Mouse (Mus musculus): ENCODE results near the gene Prkce. TPM values are rescaled to one million over a fixed set of nuclear protein-coding genes. Genes with fewer than 3 reads are reported as not detected.
A peak's percentile ranks its signal among the peaks of the same experiment; 100 is the strongest.

Prkce gene
- polyA plus RNA-seq, 1 experiment, result 3.3 TPM

DNA sequence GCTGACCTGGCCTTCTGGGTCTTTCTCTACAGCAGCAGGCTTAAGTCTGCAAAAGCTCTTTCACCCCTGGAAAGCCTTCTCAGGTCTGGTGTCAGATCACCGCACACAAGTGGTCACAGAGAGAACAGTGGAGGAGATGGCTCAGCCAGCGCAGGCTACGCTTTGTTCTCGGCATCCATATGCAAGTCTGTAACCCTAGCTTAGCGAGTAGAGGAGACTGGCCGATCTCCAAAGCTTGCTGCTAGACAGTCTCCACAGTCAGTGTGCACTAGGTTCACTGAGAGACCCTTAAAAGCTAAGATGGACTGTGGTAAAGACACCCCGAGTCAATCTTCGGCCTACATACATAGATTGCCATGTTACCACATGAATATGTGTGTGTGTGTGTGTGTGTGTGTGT, 164.2 kb downstream of the Prkce start:
- Histone ChIP-seq H3K27ac (ENCODE audit: insufficient read depth, low read depth, low read length) (no peak overlapping the region), H3K27me3 (ENCODE audit: control insufficient read depth, insufficient read depth, low read length) (no peaks in the 10 kb centered on the region), H3K4me3 (ENCODE audit: low read depth, low read length) (no peak overlapping the region), H3K36me3 (ENCODE audit: control insufficient read depth, insufficient read depth, low read length) (no peaks in the 10 kb centered on the region), H3K4me1 (ENCODE audit: control insufficient read depth, insufficient read depth, insufficient read length, low read length) (peaks cover 29% of the 10 kb centered on the region; the same call in 1 of the 2 replicates)
- 93% methylated on average over 8 of the region's 8 CpGs for WGBS
- TF ChIP-seq POLR2A (IDR thresholded peaks at IDR 0.05; ENCODE audit: low read depth, low read length) (no peak), CTCF (IDR thresholded peaks at IDR 0.05; ENCODE audit: extremely low read depth, insufficient read length, insufficient replicate concordance, low read depth, low read length) (no peak)

DNA sequence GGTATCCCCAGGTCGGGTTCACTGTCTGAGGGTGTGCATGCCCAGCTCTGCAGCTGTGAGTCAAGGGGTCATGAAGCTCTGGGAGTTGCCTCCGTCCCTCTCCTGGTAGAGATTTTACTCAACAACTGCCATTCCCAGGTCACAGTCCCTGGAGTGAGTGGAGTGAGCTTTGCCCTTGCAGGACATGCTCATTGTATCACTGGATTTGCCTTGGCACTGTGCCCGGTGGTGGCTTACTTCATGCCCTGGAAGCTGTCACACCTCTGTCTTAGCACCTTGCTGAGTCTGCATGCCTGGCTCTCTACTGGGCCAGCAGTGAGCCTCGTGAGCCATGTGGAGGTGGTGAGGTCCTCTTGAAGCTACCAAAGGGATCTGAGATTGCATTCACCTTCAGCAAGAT, 167.4 kb downstream of the Prkce start:
- Histone ChIP-seq H3K4me3 (ENCODE audit: low read depth, low read length) (no peak overlapping the region), H3K4me1 (ENCODE audit: control insufficient read depth, insufficient read depth, insufficient read length, low read length) (peaks cover 24% of the 10 kb centered on the region; the same call in 1 of the 2 replicates), H3K27me3 (ENCODE audit: control insufficient read depth, insufficient read depth, low read length) (no peaks in the 10 kb centered on the region), H3K36me3 (ENCODE audit: control insufficient read depth, insufficient read depth, low read length) (no peaks in the 10 kb centered on the region), H3K27ac (ENCODE audit: insufficient read depth, low read depth, low read length) (peak overlapping the region; percentile 66; the same call in 1 of the 2 replicates)
- WGBS, result 28% methylated on average over 4 of the region's 4 CpGs
- TF ChIP-seq POLR2A (IDR thresholded peaks at IDR 0.05; ENCODE audit: low read depth, low read length), result no peak
- TF ChIP-seq CTCF (IDR thresholded peaks at IDR 0.05; ENCODE audit: extremely low read depth, insufficient read length, insufficient replicate concordance, low read depth, low read length), result no peak

DNA sequence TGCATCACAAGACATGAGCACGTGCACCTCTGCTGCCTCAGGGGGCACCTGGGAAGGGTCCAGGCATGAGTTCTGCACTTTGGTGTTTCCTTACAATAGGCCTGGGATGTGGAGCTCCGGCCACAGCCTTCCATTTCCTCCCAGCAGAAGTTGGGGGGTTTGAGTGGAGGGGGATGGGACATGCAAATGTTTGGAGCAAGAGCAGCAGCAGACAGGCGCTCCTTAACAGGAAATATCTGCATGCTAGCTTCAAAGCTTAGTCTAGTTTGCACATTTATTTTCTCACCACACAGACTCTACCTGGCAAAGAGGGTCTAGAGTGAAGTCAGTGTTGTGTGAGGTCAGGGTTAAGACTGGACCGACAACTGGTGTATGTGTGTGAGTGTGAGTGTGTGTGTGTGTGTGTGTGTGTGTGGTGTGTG, 169.1 kb downstream of the Prkce start:
- H3K4me3 ChIP-seq (ENCODE audit: low read depth, low read length), result no peak overlapping the region
- no peaks in the 10 kb centered on the region for H3K27me3 ChIP-seq (ENCODE audit: control insufficient read depth, insufficient read depth, low read length)
- TF ChIP-seq CTCF (IDR thresholded peaks at IDR 0.05; ENCODE audit: extremely low read depth, insufficient read length, insufficient replicate concordance, low read depth, low read length), result no peak
- no peak for TF ChIP-seq POLR2A (IDR thresholded peaks at IDR 0.05; ENCODE audit: low read depth, low read length)
- WGBS, result 76% methylated on average over 4 of the region's 4 CpGs
- H3K4me1 ChIP-seq (ENCODE audit: control insufficient read depth, insufficient read depth, insufficient read length, low read length), result peaks cover 16% of the 10 kb centered on the region; the same call in 1 of the 2 replicates
- H3K36me3 ChIP-seq (ENCODE audit: control insufficient read depth, insufficient read depth, low read length), result no peaks in the 10 kb centered on the region
- H3K27ac ChIP-seq (ENCODE audit: insufficient read depth, low read depth, low read length), result peak overlapping the region; percentile 44

DNA sequence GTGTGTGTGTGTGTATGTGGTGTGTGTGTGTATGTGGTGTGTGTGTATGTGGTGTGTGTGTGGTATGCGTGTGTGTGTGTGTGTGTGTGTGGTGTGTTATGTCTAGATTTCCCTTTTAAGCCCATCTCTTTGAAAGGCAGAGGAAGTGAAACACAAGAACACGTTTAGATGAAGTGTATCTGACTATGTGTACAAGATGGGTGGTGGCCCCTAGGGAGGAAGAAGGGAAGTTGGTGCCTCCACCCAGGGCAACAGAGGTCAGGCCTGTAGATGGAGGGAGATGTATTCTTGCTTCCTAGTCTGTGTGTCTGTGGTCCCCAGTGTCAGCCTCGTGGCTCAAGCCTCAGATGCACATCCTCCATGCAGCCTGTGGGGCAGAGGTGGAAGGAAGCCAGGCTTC, 169.5 kb downstream of the Prkce start:
- peak overlapping the region; percentile 44 for H3K27ac ChIP-seq (ENCODE audit: insufficient read depth, low read depth, low read length)
- no peak overlapping the region for H3K4me3 ChIP-seq (ENCODE audit: low read depth, low read length)
- no peaks in the 10 kb centered on the region for H3K36me3 ChIP-seq (ENCODE audit: control insufficient read depth, insufficient read depth, low read length)
- 60% methylated on average over 3 of the region's 3 CpGs for WGBS
- peaks cover 16% of the 10 kb centered on the region; the same call in 1 of the 2 replicates for H3K4me1 ChIP-seq (ENCODE audit: control insufficient read depth, insufficient read depth, insufficient read length, low read length)
- TF ChIP-seq POLR2A (IDR thresholded peaks at IDR 0.05; ENCODE audit: low read depth, low read length) (no peak), CTCF (IDR thresholded peaks at IDR 0.05; ENCODE audit: extremely low read depth, insufficient read length, insufficient replicate concordance, low read depth, low read length) (no peak)
- no peaks in the 10 kb centered on the region for H3K27me3 ChIP-seq (ENCODE audit: control insufficient read depth, insufficient read depth, low read length)

DNA sequence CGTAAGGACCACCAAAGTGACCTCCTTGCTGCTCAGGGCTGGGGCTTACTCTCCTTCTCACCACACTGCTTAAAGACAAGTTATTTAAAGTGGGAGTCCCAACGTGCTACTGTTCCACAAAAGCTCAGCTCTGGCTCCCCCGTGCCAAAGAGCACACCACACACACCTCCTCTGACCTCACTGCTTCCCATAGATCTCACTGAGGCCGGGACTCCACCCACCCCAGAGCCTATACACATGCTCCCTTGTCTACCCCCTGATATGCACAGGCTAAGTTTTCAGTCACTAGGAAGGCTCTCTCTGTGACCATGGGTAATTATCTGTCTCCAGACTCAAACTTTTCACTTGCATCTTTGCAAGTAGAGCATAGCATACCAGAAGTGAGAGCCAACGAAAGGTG, 170.7 kb downstream of the Prkce start:
- H3K4me1 ChIP-seq (ENCODE audit: control insufficient read depth, insufficient read depth, insufficient read length, low read length), result peaks cover 16% of the 10 kb centered on the region; the same call in 1 of the 2 replicates
- TF ChIP-seq POLR2A (IDR thresholded peaks at IDR 0.05; ENCODE audit: low read depth, low read length), result no peak
- no peak for TF ChIP-seq CTCF (IDR thresholded peaks at IDR 0.05; ENCODE audit: extremely low read depth, insufficient read length, insufficient replicate concordance, low read depth, low read length)
- H3K27ac ChIP-seq (ENCODE audit: insufficient read depth, low read depth, low read length), result no peak overlapping the region
- H3K27me3 ChIP-seq (ENCODE audit: control insufficient read depth, insufficient read depth, low read length), result no peaks in the 10 kb centered on the region
- no peak overlapping the region for H3K4me3 ChIP-seq (ENCODE audit: low read depth, low read length)
- WGBS, result 77% methylated on average over 5 of the region's 5 CpGs
- no peaks in the 10 kb centered on the region for H3K36me3 ChIP-seq (ENCODE audit: control insufficient read depth, insufficient read depth, low read length)

DNA sequence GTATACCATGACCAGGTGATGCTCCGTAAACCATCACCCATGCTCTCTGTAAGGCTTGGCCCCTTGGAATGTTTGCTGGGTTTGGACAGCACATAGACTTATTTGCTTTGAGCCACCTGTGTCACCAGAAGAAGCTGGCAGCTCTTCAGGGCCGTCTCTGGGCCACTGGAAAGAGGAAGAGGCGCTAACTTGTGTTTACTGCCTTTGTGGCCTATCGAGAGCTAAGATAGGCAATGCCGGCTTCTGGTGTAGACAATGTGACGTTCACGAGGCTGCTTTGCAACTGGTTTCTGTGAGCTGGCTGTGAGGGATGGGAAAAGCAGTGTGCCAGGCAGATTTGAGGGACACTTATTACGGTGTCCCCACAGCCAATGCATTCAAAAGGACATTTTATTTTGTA, 176.4 kb downstream of the Prkce start:
- no peak overlapping the region for H3K4me3 ChIP-seq (ENCODE audit: low read depth, low read length)
- WGBS, result 44% methylated on average over 8 of the region's 8 CpGs
- H3K36me3 ChIP-seq (ENCODE audit: control insufficient read depth, insufficient read depth, low read length), result no peaks in the 10 kb centered on the region
- H3K27me3 ChIP-seq (ENCODE audit: control insufficient read depth, insufficient read depth, low read length), result no peaks in the 10 kb centered on the region
- no peak overlapping the region for H3K27ac ChIP-seq (ENCODE audit: insufficient read depth, low read depth, low read length)
- no peaks in the 10 kb centered on the region for H3K4me1 ChIP-seq (ENCODE audit: control insufficient read depth, insufficient read depth, insufficient read length, low read length)
- no peak for TF ChIP-seq POLR2A (IDR thresholded peaks at IDR 0.05; ENCODE audit: low read depth, low read length)
- no peak for TF ChIP-seq CTCF (IDR thresholded peaks at IDR 0.05; ENCODE audit: extremely low read depth, insufficient read length, insufficient replicate concordance, low read depth, low read length)

DNA sequence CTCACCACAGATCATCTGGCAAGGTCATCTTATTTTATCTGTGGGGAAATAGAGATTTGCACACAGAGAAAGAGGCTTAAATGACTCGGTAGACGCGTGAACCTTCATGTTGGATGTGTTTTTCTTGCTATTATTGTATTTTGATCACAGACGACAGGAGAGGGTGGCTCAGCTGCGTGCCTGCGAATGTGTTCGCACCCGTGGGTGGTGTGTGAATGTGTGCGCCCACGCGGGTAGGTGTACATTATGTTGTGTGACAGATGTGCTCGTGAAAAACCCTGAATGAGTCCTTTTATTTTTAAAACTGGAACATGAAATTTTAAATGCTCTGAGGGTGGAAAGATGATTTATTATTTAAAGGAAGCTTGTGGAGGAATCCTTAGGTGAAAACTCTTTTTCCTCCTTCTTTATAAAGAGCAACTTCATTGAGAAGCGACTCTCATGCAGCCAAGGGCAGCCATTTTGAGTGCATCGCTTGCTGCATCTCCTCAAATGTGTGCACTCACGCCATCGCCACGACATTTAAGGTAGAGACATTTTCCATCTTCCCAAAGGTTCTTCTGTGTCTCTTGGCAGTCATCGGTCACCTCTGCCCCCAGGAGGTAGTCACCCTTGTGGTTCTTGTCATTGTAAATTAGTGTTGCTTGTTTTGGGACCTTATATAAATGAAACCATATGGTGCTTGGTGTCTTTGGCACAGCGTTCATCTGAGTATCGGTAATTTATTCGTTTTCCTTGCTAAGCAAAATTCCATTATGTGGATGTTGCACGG, 177.8 kb downstream of the Prkce start:
- 95% methylated on average over 22 of the region's 22 CpGs for WGBS
- no peaks in the 10 kb centered on the region for H3K4me1 ChIP-seq (ENCODE audit: control insufficient read depth, insufficient read depth, insufficient read length, low read length)
- no peak overlapping the region for H3K4me3 ChIP-seq (ENCODE audit: low read depth, low read length)
- no peak overlapping the region for H3K27ac ChIP-seq (ENCODE audit: insufficient read depth, low read depth, low read length)
- no peaks in the 10 kb centered on the region for H3K27me3 ChIP-seq (ENCODE audit: control insufficient read depth, insufficient read depth, low read length)
- no peak for TF ChIP-seq POLR2A (IDR thresholded peaks at IDR 0.05; ENCODE audit: low read depth, low read length)
- no peak for TF ChIP-seq CTCF (IDR thresholded peaks at IDR 0.05; ENCODE audit: extremely low read depth, insufficient read length, insufficient replicate concordance, low read depth, low read length)
- no peaks in the 10 kb centered on the region for H3K36me3 ChIP-seq (ENCODE audit: control insufficient read depth, insufficient read depth, low read length)

Data from small intestine, adult 2 months (tissue).